Mouse (Mus musculus) heart, embryonic 14.5 days (tissue): ENCODE results near the gene Cnpy2. TPM values are rescaled to one million over a fixed set of nuclear protein-coding genes. Genes with fewer than 3 reads are reported as not detected.

ENCODE experiments used
- ATAC-seq: fragments of 200-750 bp; cut with Nextera tagmentation; 2 replicates; pipeline ENCODE4 v1.8.0; 2017; ENCODE audit warnings: low read depth, moderate TSS enrichment; ENCODE audit not compliant: insufficient number of reproducible peaks, insufficient read depth, low FRiP score
- H3K27ac ChIP-seq, 2 experiments: fragments of 200-500 bp in 1 of 2; fragments of 300-500 bp in 1 of 2; sonication (generic) in 1 of 2; replicated peaks in 1 of 2; 2 replicates each; pipeline ENCODE4 v1.5.1; 2012 to 2014; ENCODE audit warnings: low read depth in 2 of 2, low read length in 2 of 2, control low read depth in 1 of 2, mild to moderate bottlenecking in 1 of 2, mixed read lengths in 1 of 2; ENCODE audit not compliant: control insufficient read depth in 1 of 2, insufficient read depth in 1 of 2
- H3K27me3 ChIP-seq: fragments of 300-500 bp; sonication (generic); 2 replicates; pipeline ENCODE4 v1.6.1; 2014; ENCODE audit warnings: mild to moderate bottlenecking, low read length, control low read depth; ENCODE audit not compliant: control insufficient read depth, insufficient read depth
- H3K36me3 ChIP-seq: fragments of 300-500 bp; sonication (generic); 2 replicates; pipeline ENCODE4 v1.6.1; 2014; ENCODE audit warnings: mild to moderate bottlenecking, control low read depth, low read length, mixed read lengths; ENCODE audit not compliant: control insufficient read depth, insufficient read depth
- H3K4me1 ChIP-seq, 2 experiments: fragments of 200-500 bp in 1 of 2; fragments of 300-500 bp in 1 of 2; sonication (generic) in 1 of 2; 2 replicates each; pipeline ENCODE4 v1.6.1; 2012 to 2014; ENCODE audit warnings: low read length in 2 of 2, control low read depth in 1 of 2, mixed read lengths in 1 of 2; ENCODE audit not compliant: control insufficient read depth in 2 of 2, insufficient read depth in 2 of 2
- H3K4me2 ChIP-seq: fragments of 300-500 bp; sonication (generic); 2 replicates; pipeline ENCODE4 v1.6.1; 2014; ENCODE audit warnings: mild to moderate bottlenecking, low read length
- H3K4me3 ChIP-seq, 2 experiments: fragments of 200-500 bp in 1 of 2; fragments of 300-500 bp in 1 of 2; sonication (generic) in 1 of 2; 2 replicates each; pipeline ENCODE4 v1.5.1; 2012 to 2014; ENCODE audit warnings: low read length in 2 of 2, mild to moderate bottlenecking in 2 of 2, control low read depth in 1 of 2, low read depth in 1 of 2, moderate library complexity in 1 of 2; ENCODE audit not compliant: control insufficient read depth in 1 of 2, insufficient read depth in 1 of 2
- H3K9ac ChIP-seq: fragments of 300-500 bp; sonication (generic); 2 replicates; pipeline ENCODE4 v1.6.1; 2014; ENCODE audit warnings: mild to moderate bottlenecking, low read length
- H3K9me3 ChIP-seq: fragments of 300-500 bp; sonication (generic); 2 replicates; pipeline ENCODE4 v1.6.1; 2016; ENCODE audit warnings: low read length, control low read depth; ENCODE audit not compliant: control insufficient read depth
- WGBS: fragments of 180-500 bp; shearing (Covaris S2); extraction: QIAGEN DNeasy Blood & Tissue Kit; methylation state at CpG from one replicate; pipeline ENCODE4 v1.1.7; 2014; 5-methylcytosine and 5-hydroxymethylcytosine counted together
- polyA plus RNA-seq: library from polyadenylated mRNA; unstranded; fragments of >200 nt; fragmentation: Nextera tagmentation; extraction: Ambion mirVana; gene quantifications from 2 replicates; pipeline ENCODE4 v1.2.1, GENCODE M21; 2014

The Cnpy2 gene
- polyA plus RNA-seq, 1 experiment from 2014 or later, result 243 TPM

DNA sequence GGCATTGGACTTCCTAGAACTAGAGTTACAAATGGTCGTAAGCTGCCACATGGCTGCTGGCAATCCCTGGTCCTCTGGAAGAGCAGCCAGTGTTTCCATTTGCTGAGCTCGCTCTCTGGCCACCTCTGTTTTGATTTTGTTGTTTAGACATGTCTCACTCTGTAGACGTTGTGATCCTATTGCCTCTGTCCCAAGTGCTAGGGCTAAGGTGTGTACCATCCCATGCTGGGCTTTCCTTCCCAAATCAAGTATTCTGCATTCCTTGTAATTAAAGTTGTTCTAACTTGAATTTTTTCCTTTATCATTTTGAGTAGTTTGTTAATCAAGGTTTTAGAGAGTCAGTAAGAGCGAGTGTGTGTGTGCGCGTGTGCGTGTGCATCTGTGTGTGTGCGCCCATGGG lies 25.3 kb downstream of the Cnpy2 start:
- 86% methylated on average over 8 of the region's 8 CpGs for WGBS
- H3K36me3 ChIP-seq, result peaks cover 40% of the 10 kb centered on the region
- H3K4me3 ChIP-seq, result no peak overlapping the region
- H3K27me3 ChIP-seq, result no peaks in the 10 kb centered on the region
- H3K27ac ChIP-seq, result no peak overlapping the region
- no peak for ATAC-seq
- peaks cover 5 to 34% of the 10 kb centered on the region in 2 experiments for H3K4me1 ChIP-seq
- H3K9me3 ChIP-seq, result no peaks in the 10 kb centered on the region
- no peak overlapping the region for H3K4me2 ChIP-seq
- no peak overlapping the region for H3K9ac ChIP-seq

GRCm38 (mm10) chr10:128358796-128359195 lies 36.5 kb downstream of the Cnpy2 start:
- H3K27me3 ChIP-seq, result no peaks in the 10 kb centered on the region
- 44% methylated on average over 2 of the region's 2 CpGs for WGBS
- no peak overlapping the region for H3K4me2 ChIP-seq
- no peaks in the 10 kb centered on the region for H3K4me1 ChIP-seq
- no peaks in the 10 kb centered on the region for H3K9me3 ChIP-seq
- no peak overlapping the region for H3K27ac ChIP-seq
- no peak for ATAC-seq
- no peak overlapping the region for H3K9ac ChIP-seq
- no peak overlapping the region for H3K4me3 ChIP-seq
- peaks cover 99% of the 10 kb centered on the region for H3K36me3 ChIP-seq

DNA sequence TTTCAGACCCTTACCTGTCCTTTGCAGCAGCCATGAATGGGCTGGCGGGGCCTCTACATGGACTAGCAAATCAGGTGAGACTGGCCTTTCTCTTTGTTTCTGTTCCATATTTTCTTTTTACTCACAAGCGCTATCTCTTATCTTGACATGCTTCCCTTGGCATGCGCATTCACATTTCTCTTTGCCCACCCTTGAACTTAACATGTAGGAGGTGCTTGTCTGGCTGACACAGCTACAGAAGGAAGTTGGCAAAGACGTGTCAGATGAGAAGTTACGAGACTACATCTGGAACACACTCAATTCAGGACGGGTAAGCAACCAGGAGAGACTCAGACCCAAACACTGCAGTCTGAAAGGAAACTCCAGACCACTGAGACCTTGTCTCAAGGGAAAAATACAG lies 37.0 kb downstream of the Cnpy2 start:
- Histone ChIP-seq H3K4me3 (no peak overlapping the region), H3K9ac (no peak overlapping the region), H3K36me3 (peaks cover 98% of the 10 kb centered on the region), H3K4me1 (no peaks in the 10 kb centered on the region), H3K27ac (no peak overlapping the region), H3K4me2 (no peak overlapping the region), H3K9me3 (no peaks in the 10 kb centered on the region), H3K27me3 (no peaks in the 10 kb centered on the region)
- WGBS, result 65% methylated on average over 6 of the region's 6 CpGs
- no peak for ATAC-seq

DNA sequence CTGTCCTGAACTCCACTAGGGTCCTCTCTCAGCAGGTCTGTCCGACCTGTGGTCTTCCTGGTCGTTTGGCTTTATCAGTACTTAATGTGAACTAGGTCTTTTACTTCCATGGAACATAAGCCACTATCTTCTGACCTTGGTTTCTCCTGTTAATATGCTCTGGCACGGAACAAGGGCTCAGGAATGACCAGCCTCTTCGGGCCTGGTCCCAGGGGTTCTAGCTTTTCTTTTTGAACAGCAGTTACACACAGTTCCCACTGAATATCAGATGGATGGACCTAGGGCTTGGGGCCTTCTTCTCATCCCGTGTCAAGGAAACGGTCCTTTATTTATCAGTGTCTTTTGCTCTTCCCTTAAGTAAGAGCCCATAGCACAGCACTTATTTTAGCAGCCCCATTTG lies 39.6 kb downstream of the Cnpy2 start:
- Histone ChIP-seq H3K9ac (no peak overlapping the region; the same call in 1 of the 2 replicates), H3K4me1 (no peaks in the 10 kb centered on the region), H3K9me3 (no peaks in the 10 kb centered on the region), H3K4me3 (no peak overlapping the region), H3K4me2 (no peak overlapping the region), H3K27me3 (no peaks in the 10 kb centered on the region), H3K36me3 (peaks cover 85% of the 10 kb centered on the region), H3K27ac (no peak overlapping the region)
- ATAC-seq, result no peak
- WGBS, result 76% methylated on average over 6 of the region's 6 CpGs

DNA sequence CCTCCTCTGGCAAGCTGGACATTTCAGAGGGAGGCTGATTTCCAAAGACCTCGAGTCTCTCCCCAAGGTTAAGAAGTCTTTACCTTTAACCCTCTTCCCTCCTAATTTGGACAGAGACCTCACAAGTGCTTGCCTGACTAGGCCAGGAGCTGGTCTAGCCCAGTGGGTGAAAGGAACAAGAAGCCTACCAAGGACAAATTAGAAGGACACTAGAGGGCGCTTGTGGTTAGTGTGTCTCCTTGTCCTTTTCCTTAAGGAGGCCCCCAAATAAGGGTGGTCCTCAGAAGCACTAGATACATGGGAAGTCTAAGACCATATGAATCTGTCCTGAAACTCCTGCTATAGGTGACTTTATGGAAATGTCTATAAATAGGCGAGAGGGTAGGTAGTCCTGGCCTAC lies 40.3 kb downstream of the Cnpy2 start:
- Histone ChIP-seq H3K27ac (no peak overlapping the region), H3K4me3 (no peak overlapping the region), H3K36me3 (peaks cover 77% of the 10 kb centered on the region), H3K9ac (no peak overlapping the region), H3K4me2 (no peak overlapping the region), H3K9me3 (no peaks in the 10 kb centered on the region), H3K27me3 (no peaks in the 10 kb centered on the region), H3K4me1 (no peaks in the 10 kb centered on the region; a peak in 1 of 4 replicates)
- no peak for ATAC-seq
- WGBS, result 44% methylated on average over 3 of the region's 3 CpGs

DNA sequence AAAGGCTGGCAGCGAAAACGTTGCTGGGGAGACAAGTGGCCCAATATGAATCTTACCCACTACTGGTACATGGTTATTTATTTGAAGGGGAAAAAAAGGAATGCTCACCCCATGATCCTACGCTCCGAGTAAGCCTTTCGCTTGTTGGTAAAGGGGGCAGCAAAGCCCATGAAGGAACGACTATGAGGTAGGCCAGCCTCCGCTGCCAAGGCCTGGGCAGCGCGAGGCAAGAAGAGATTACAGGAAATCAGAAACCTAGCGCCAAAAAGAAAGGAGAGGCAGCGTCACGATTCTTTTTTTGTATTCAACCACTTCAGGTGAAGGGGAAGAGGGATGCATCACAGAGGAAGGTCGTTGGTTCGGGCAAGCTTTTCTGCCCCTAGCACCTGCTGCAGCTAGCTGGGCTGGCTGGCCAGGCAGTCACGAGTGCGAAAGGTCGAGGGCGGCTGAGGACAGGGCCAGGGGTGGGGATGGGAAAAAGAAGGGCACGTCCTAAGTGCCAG lies 45.7 kb downstream of the Cnpy2 start:
- Histone ChIP-seq H3K4me3 (peak overlapping the region; percentile 68 to 69), H3K27ac (peak overlapping the region; percentile 88 to 90), H3K4me1 (peaks cover 6 to 11% of the 10 kb centered on the region in 2 experiments), H3K4me2 (peak overlapping the region; percentile 89), H3K36me3 (peaks cover 24% of the 10 kb centered on the region), H3K9me3 (no peaks in the 10 kb centered on the region), H3K27me3 (no peaks in the 10 kb centered on the region), H3K9ac (peak overlapping the region; percentile 78)
- ATAC-seq, result no peak
- WGBS, result 18% methylated on average over 19 of the region's 19 CpGs

GRCm38 (mm10) chr10:128368402-128369217 lies 46.4 kb downstream of the Cnpy2 start, which contains the start of gene Coq10a:
TSS of gene Coq10a (minus strand) at chr10:128368997.
- WGBS, result under 1% methylated on average over 77 of the region's 87 CpGs
- peaks cover 17% of the 10 kb centered on the region for H3K36me3 ChIP-seq
- H3K9me3 ChIP-seq, result no peaks in the 10 kb centered on the region
- H3K27me3 ChIP-seq, result no peaks in the 10 kb centered on the region
- peak within 1 kb of the TSS; percentile 89 for H3K4me2 ChIP-seq
- peak within 1 kb of the TSS; percentile 88 to 90 for H3K27ac ChIP-seq
- peaks cover 8 to 16% of the 10 kb centered on the region in 2 experiments for H3K4me1 ChIP-seq
- H3K9ac ChIP-seq, result peak within 1 kb of the TSS; percentile 78
- ATAC-seq, result peak; percentile 96
- H3K4me3 ChIP-seq, result peak within 1 kb of the TSS; percentile 68 to 69
